ENCODE assay signal across 26 mouse cellular contexts in genomic region chr12:53558259-53558658, GRCm38 (mm10).
"Had no signal": no experiment of that assay in that cellular context is flagged by ENCODE, and none has a peak within 500 bp of the region (broad histone marks: within the 10 kb centered on the region; RNA-seq: fewer than 3 reads in every experiment).

No protein-coding gene starts in this region.

- H3K9ac ChIP-seq: heart, embryonic 12.5 days; hindbrain, embryonic 12.5 days; hindbrain, embryonic 14.5 days; intestine, embryonic 15.5 days; limb, embryonic 12.5 days; liver, embryonic 13.5 days; liver, embryonic 15.5 days had no signal

- H3K27ac ChIP-seq: gastrocnemius, adult 2 months; heart, embryonic 10.5 days; hindbrain, embryonic 10.5 days; hindbrain, embryonic 12.5 days; hindbrain, embryonic 14.5 days; intestine, embryonic 15.5 days; kidney, postnatal 0 days; layer of hippocampus, adult 2 months; left cerebral cortex, adult 2 months; limb, embryonic 10.5 days; limb, embryonic 12.5 days; liver, embryonic 13.5 days; liver, embryonic 15.5 days had no signal

- ATAC-seq: hindbrain, embryonic 16.5 days; inflammation-experienced regulatory T-cells, adult 6 months; intestine, embryonic 15.5 days; intestine, postnatal 0 days had no signal

- H3K4me2 ChIP-seq: heart, embryonic 12.5 days; hindbrain, embryonic 12.5 days; hindbrain, embryonic 14.5 days; intestine, embryonic 15.5 days; limb, embryonic 12.5 days; liver, embryonic 11.5 days; liver, embryonic 13.5 days; liver, embryonic 15.5 days had no signal

- H3K36me3 ChIP-seq: heart, embryonic 10.5 days; heart, embryonic 12.5 days; hindbrain, embryonic 10.5 days; hindbrain, embryonic 12.5 days; intestine, embryonic 15.5 days; limb, embryonic 10.5 days; limb, embryonic 12.5 days; liver, embryonic 13.5 days; liver, embryonic 15.5 days had no signal

- H3K4me1 ChIP-seq: heart, embryonic 10.5 days; heart, embryonic 12.5 days; hindbrain, embryonic 10.5 days; hindbrain, embryonic 12.5 days; intestine, embryonic 15.5 days; limb, embryonic 12.5 days; liver, embryonic 13.5 days; liver, embryonic 15.5 days had no signal

- DNase-seq: gastrocnemius, adult 2 months; gastrocnemius, postnatal 10 days; gastrocnemius, postnatal 25 days; heart, adult 18-20 months; heart, postnatal 10 days; heart, postnatal 4 days; kidney, adult 18-20 months; kidney, postnatal 14 days; liver; liver, embryonic 13.5 days had no signal

- H3K4me3 ChIP-seq: gastrocnemius, adult 2 months; heart, embryonic 10.5 days; heart, embryonic 12.5 days; hindbrain, embryonic 10.5 days; hindbrain, embryonic 12.5 days; intestine, embryonic 15.5 days; layer of hippocampus, adult 2 months; left cerebral cortex, adult 2 months; limb, embryonic 10.5 days; limb, embryonic 12.5 days; liver, embryonic 13.5 days; liver, embryonic 15.5 days had no signal

- H3K27me3 ChIP-seq: heart, embryonic 12.5 days; hindbrain, embryonic 12.5 days; intestine, embryonic 15.5 days; limb, embryonic 12.5 days; liver, embryonic 13.5 days; liver, embryonic 15.5 days had no signal

- H3K9me3 ChIP-seq: heart, embryonic 10.5 days; heart, embryonic 12.5 days; hindbrain, embryonic 10.5 days; hindbrain, embryonic 12.5 days; intestine, embryonic 15.5 days; limb, embryonic 10.5 days; limb, embryonic 12.5 days; liver, embryonic 13.5 days; liver, embryonic 15.5 days had no signal
